Comparison of ENCODE assay signal across 11 mouse cellular contexts in genomic region chr11:43653051-43653475, GRCm38 (mm10). TPM values are rescaled to one million over a fixed set of nuclear protein-coding genes. Genes with fewer than 3 reads are reported as not detected.
A peak's percentile ranks its signal among the peaks of the same experiment; 100 is the strongest.
DNase-seq lines count a peak whose midpoint lies in the region; ATAC-seq and TF ChIP-seq lines count a peak whose summit lies in the region.
"Had no signal": no experiment of that assay in that cellular context is flagged by ENCODE, and none has a peak within 500 bp of the region (broad histone marks: within the 10 kb centered on the region; RNA-seq: fewer than 3 reads in every experiment).

No protein-coding gene starts in this region.

- no peak overlapping the region for H3K4me3 ChIP-seq in kidney, embryonic 15.5 days (replicated peaks)
- H3K4me3 ChIP-seq in embryonic facial prominence, embryonic 13.5 days: no peak overlapping the region
- H3K4me3 ChIP-seq in limb, embryonic 14.5 days (replicated peaks; ENCODE audit: low read length): no peak overlapping the region
- no peak overlapping the region for H3K4me3 ChIP-seq in left cerebral cortex, adult 2 months
- H3K4me3 ChIP-seq: erythroblast, embryonic 14.5 days had no signal

- peak; percentile 72 for ATAC-seq in kidney, embryonic 15.5 days (replicated peaks; ENCODE audit: low FRiP score)
- ATAC-seq in embryonic facial prominence, embryonic 13.5 days (ENCODE audit: insufficient number of reproducible peaks, insufficient read depth, low FRiP score, low TSS enrichment, low read depth): 0 out of 2 replicates have a peak, but pooled peaks have one; percentile 71
- peak; percentile 57; the same call in 1 of the 2 replicates for ATAC-seq in limb, embryonic 14.5 days (ENCODE audit: low FRiP score, low read depth)
- peak; percentile 13; the same call in 1 of the 2 replicates for ATAC-seq in neutrophil, adult 5-6 weeks (ENCODE audit: extremely low read depth, insufficient number of reproducible peaks, low FRiP score, poor library complexity, severe bottlenecking)

- TF ChIP-seq POLR2A in limb, embryonic 14.5 days (IDR thresholded peaks at IDR 0.05; ENCODE audit: borderline replicate concordance, extremely low read depth, insufficient read depth, insufficient read length): no peak

- intact Hi-C loops in left cerebral cortex, adult 2 months (cut with DNase I): no loop called here

- no peak for DNase-seq in kidney, adult 11 months
- DNase-seq in limb, embryonic 14.5 days (ENCODE audit: low spot score): peak; percentile 13
- no peak for DNase-seq in adipocyte (ENCODE audit: low spot score)
- DNase-seq in left cerebral cortex, adult 2 months (ENCODE audit: extremely low spot score in 1 of 2, low spot score in 2 of 2): no peak
- no peak for DNase-seq in layer of hippocampus, postnatal 25 days (ENCODE audit: extremely low spot score in 1 of 2, low spot score in 1 of 2)

- no peaks in the 10 kb centered on the region for H3K27me3 ChIP-seq in kidney, embryonic 15.5 days
- H3K27me3 ChIP-seq in embryonic facial prominence, embryonic 13.5 days: no peaks in the 10 kb centered on the region
- H3K27me3 ChIP-seq in limb, embryonic 14.5 days (ENCODE audit: control insufficient read depth, insufficient read depth, low read length): no peaks in the 10 kb centered on the region

- H3K36me3 ChIP-seq in kidney, embryonic 15.5 days: no peaks in the 10 kb centered on the region
- H3K36me3 ChIP-seq in embryonic facial prominence, embryonic 13.5 days: no peaks in the 10 kb centered on the region
- H3K36me3 ChIP-seq in limb, embryonic 14.5 days (ENCODE audit: control insufficient read depth, insufficient read depth, low read length): no peaks in the 10 kb centered on the region

- H3K4me2 ChIP-seq in kidney, embryonic 15.5 days: no peak overlapping the region
- no peak overlapping the region for H3K4me2 ChIP-seq in embryonic facial prominence, embryonic 13.5 days
- no peak overlapping the region for H3K4me2 ChIP-seq in limb, embryonic 14.5 days (replicated peaks; ENCODE audit: low read depth, low read length, severe bottlenecking)

- WGBS in kidney, embryonic 15.5 days: 48% methylated on average over 14 of the region's 14 CpGs
- WGBS in embryonic facial prominence, embryonic 13.5 days: 36% methylated on average over 14 of the region's 14 CpGs
- 38% methylated on average over 14 of the region's 14 CpGs for WGBS in limb, embryonic 14.5 days

- peaks cover 11% of the 10 kb centered on the region; the same call in 1 of the 2 replicates for H3K4me1 ChIP-seq in kidney, embryonic 15.5 days
- H3K4me1 ChIP-seq in embryonic facial prominence, embryonic 13.5 days: 0 out of 2 replicates have a peak, but pooled peaks cover 5% of the 10 kb centered on the region
- H3K4me1 ChIP-seq in limb, embryonic 14.5 days (ENCODE audit: control insufficient read depth, insufficient read depth, low read length): no peaks in the 10 kb centered on the region

- no peak overlapping the region for H3K9ac ChIP-seq in kidney, embryonic 15.5 days
- H3K9ac ChIP-seq in embryonic facial prominence, embryonic 13.5 days: 0 out of 2 replicates have a peak overlapping the region, but pooled peaks have one; percentile 27
- no peak overlapping the region for H3K9ac ChIP-seq in limb, embryonic 14.5 days (ENCODE audit: low read depth, low read length, severe bottlenecking)

- no peak for TF ChIP-seq CTCF in left cerebral cortex, adult 2 months (IDR thresholded peaks at IDR 0.05)

- H3K27ac ChIP-seq in kidney, embryonic 15.5 days: no peak overlapping the region
- H3K27ac ChIP-seq in embryonic facial prominence, embryonic 13.5 days: no peak overlapping the region
- H3K27ac ChIP-seq in limb, embryonic 14.5 days (replicated peaks; ENCODE audit: low read depth, low read length): no peak overlapping the region
- no peak overlapping the region for H3K27ac ChIP-seq in left cerebral cortex, adult 2 months

- no peaks in the 10 kb centered on the region for H3K9me3 ChIP-seq in kidney, embryonic 15.5 days (replicated peaks)
- H3K9me3 ChIP-seq in embryonic facial prominence, embryonic 13.5 days: no peaks in the 10 kb centered on the region
- H3K9me3 ChIP-seq in limb, embryonic 14.5 days (ENCODE audit: control insufficient read depth, low read length): no peaks in the 10 kb centered on the region

RNA-seq across cellular contexts. Expression of gene Pwwp2a, which starts 28.7 kb away (rescaled TPM):
- polyA plus RNA-seq in kidney, embryonic 15.5 days (2015; fragmentation: Nextera tagmentation; extraction: Ambion mirVana): 29.1 and 30.6 TPM in 2 replicates
- polyA plus RNA-seq in embryonic facial prominence, embryonic 13.5 days (2015; fragmentation: Nextera tagmentation; extraction: Ambion mirVana): 30.3 and 30.4 TPM in 2 replicates
- 34.8 and 37.7 TPM in 2 replicates for polyA plus RNA-seq in limb, embryonic 14.5 days (2012; rRNA removed)
- polyA plus RNA-seq in limb, embryonic 14.5 days (2014; fragmentation: Nextera tagmentation; extraction: Ambion mirVana): 29.4 and 34.9 TPM in 2 replicates
- total RNA-seq in neutrophil, adult 5-6 weeks (2017): 54.6 and 54.9 TPM in 2 replicates
- 10 to 100 TPM; 65.2 to 65.7 TPM for total RNA-seq in left cerebral cortex, adult 2 months (2021)
- total RNA-seq in layer of hippocampus, postnatal 25 days (2021): 10 to 100 TPM; 66.8 to 72.4 TPM

RNA-seq across cellular contexts. Expression of gene Fabp6, which starts 51.7 kb away (rescaled TPM):
- polyA plus RNA-seq in kidney, embryonic 15.5 days (2015; fragmentation: Nextera tagmentation; extraction: Ambion mirVana): not detected in 2 replicates
- 26.5 TPM in 1 of 2 replicates, not detected in the other for polyA plus RNA-seq in embryonic facial prominence, embryonic 13.5 days (2015; fragmentation: Nextera tagmentation; extraction: Ambion mirVana)
- polyA plus RNA-seq in limb, embryonic 14.5 days (2012; rRNA removed): 0.49 TPM in 1 of 2 replicates, not detected in the other
- polyA plus RNA-seq in limb, embryonic 14.5 days (2014; fragmentation: Nextera tagmentation; extraction: Ambion mirVana): not detected in 2 replicates
- total RNA-seq in neutrophil, adult 5-6 weeks (2017): not detected in 2 replicates
- not detected for total RNA-seq in left cerebral cortex, adult 2 months (2021)
- total RNA-seq in layer of hippocampus, postnatal 25 days (2021): not detected
- polyA plus RNA-seq: C2C12; erythroblast, embryonic 14.5 days; neural tube, embryonic 14.5 days had no signal

Comparison
In these comparisons a context has a peak if more than half of its experiments do, and no peak if none do; other contexts are left out.
1. ATAC-seq: peak in every context shown above with its lines; median percentile 72 in kidney, embryonic 15.5 days; 71 in embryonic facial prominence, embryonic 13.5 days; 57 in limb, embryonic 14.5 days; 13 in neutrophil, adult 5-6 weeks.